Mouse (Mus musculus): ENCODE data around the gene Tmem171.

Tmem171 gene

GRCm38 (mm10) chr13:98694773-98695314 is at the start of gene Tmem171:
Gene Tmem171 (minus strand): TSS chr13:98694834.
- no peak for DNase-seq

GRCm38 (mm10) chr13:98743829-98744228 is 49.2 kb upstream of the Tmem171 start:
- no peak for DNase-seq

- no peak for DNase-seq
Observed at GRCm38 (mm10) chr13:98743214-98743613, 48.6 kb upstream of the Tmem171 start.

- DNase-seq: no peak
Observed at GRCm38 (mm10) chr13:98738213-98738612, 43.6 kb upstream of the Tmem171 start.

- DNase-seq: no peak
Observed at GRCm38 (mm10) chr13:98733292-98733691, 38.7 kb upstream of the Tmem171 start.

- DNase-seq: no peak
Observed at GRCm38 (mm10) chr13:98729271-98730062, 34.8 kb upstream of the Tmem171 start.

- no peak for DNase-seq
Observed at GRCm38 (mm10) chr13:98726494-98726893, 31.9 kb upstream of the Tmem171 start.

- DNase-seq: no peak
Observed at GRCm38 (mm10) chr13:98723430-98723829, 28.8 kb upstream of the Tmem171 start.

GRCm38 (mm10) chr13:98722296-98722695 is 27.7 kb upstream of the Tmem171 start:
- no peak for DNase-seq

GRCm38 (mm10) chr13:98716176-98716575 is 21.5 kb upstream of the Tmem171 start:
- DNase-seq: no peak

- DNase-seq: no peak
Observed at GRCm38 (mm10) chr13:98715443-98715990, 20.9 kb upstream of the Tmem171 start.

GRCm38 (mm10) chr13:98710655-98711054 is 16.0 kb upstream of the Tmem171 start:
- no peak for DNase-seq

- DNase-seq: no peak
Observed at GRCm38 (mm10) chr13:98710236-98710635, 15.6 kb upstream of the Tmem171 start.

- DNase-seq: no peak
Observed at GRCm38 (mm10) chr13:98705501-98705900, 10.9 kb upstream of the Tmem171 start.

GRCm38 (mm10) chr13:98703786-98704185 is 9.2 kb upstream of the Tmem171 start:
- no peak for DNase-seq

GRCm38 (mm10) chr13:98702361-98702760 is 7.7 kb upstream of the Tmem171 start:
- DNase-seq: no peak

GRCm38 (mm10) chr13:98701309-98701675 is 6.7 kb upstream of the Tmem171 start:
- DNase-seq: no peak

- no peak for DNase-seq
Observed at GRCm38 (mm10) chr13:98700661-98701308, 6.2 kb upstream of the Tmem171 start.

GRCm38 (mm10) chr13:98699982-98700540 is 5.4 kb upstream of the Tmem171 start:
- no peak for DNase-seq

- DNase-seq: no peak
Observed at GRCm38 (mm10) chr13:98699051-98699744, 4.6 kb upstream of the Tmem171 start.

- DNase-seq: no peak
Observed at GRCm38 (mm10) chr13:98696716-98697115, 2.1 kb upstream of the Tmem171 start.

- DNase-seq: no peak
Observed at GRCm38 (mm10) chr13:98695546-98695945, 912 bp upstream of the Tmem171 start.

- no peak for DNase-seq
Observed at GRCm38 (mm10) chr13:98693316-98693715, 1.3 kb downstream of the Tmem171 start.
